Mouse (Mus musculus): ENCODE data around the gene Robo3.

Gene Robo3

DNA sequence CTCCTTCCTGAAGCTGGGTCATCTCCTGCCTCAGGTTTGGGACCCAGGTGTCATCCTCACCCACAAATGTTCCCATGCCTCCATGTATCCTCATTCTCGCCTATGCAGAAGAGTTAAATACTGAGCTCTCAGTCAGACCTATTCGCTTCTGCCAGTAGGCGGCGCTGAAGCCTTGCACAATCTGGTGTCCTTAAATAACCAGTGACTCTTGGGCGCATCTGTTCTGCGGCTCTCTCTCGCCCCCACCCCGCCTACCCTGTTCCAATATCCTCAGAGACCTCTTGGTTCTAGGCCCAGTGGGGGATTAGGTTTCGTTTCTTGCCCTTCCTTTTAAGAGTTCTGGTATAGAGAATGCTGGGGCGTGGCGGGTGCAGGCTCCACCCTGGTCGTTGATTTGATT is 2.5 kb downstream of the Robo3 start:
- DNase-seq (ENCODE audit: low read depth, low spot score): peak; percentile 72

DNA sequence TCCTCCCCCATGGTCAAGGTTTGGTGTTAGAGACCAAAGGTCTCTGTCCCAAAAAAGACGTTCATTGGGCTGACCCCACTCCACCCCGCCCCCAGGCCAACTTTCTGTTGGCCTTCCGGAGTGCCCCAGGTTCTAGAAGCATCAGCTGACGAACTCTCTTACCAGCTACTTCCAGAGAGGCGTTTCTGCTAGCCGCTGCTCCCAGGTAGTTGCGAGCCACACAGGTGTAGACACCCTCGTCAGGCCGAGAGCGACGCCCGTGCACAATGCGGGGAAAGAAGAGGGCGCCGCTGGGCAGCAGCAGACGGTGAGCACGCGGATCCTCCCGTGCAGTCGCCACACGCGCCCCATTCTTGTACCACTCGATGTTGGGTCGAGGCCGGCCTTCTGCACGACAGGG is 3.7 kb downstream of the Robo3 start:
- no peak for DNase-seq (ENCODE audit: low read depth, low spot score)

DNA sequence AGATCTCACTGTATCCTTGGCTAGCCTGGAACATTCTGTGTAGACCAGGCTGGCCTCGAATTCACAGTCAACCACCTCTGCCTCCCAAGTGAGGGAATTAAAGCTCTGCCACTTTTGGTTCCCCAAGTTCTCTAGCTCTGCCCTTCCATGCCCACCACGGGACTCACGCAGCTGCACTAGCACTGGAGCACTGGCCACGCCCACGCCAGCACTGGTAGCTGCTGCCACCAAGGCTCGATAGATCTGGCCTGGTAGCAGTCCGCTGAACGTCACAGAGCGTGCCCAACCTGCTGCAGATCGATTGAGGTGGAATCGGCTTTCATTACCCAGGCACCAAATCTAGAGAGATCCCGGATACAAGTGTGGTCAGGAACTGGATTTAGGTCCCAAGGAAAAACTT is 11.8 kb downstream of the Robo3 start:
- peak; percentile 33 for DNase-seq (ENCODE audit: low read depth, low spot score)

DNA sequence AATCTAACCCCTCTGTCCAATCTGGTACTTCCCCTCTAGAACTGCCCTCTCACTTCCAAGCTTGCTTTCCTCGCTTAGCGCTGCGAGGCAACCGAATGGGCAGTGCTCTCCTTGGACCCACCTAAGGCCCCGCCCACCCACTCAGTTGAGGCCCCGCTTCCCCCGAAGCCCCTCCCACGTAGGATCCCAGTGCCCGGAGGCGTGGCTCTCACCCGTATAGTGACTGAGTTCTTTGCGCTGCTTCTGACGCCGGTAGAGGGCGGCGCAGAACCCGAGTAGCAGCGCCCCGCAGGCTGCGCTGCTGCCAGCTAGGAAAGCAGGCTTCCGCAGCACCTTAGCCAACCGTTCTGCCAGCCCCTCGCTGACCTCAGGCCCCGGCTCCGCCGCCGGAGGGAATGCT is 12.4 kb downstream of the Robo3 start:
- peak; percentile 83 for DNase-seq (ENCODE audit: low read depth, low spot score)

DNA sequence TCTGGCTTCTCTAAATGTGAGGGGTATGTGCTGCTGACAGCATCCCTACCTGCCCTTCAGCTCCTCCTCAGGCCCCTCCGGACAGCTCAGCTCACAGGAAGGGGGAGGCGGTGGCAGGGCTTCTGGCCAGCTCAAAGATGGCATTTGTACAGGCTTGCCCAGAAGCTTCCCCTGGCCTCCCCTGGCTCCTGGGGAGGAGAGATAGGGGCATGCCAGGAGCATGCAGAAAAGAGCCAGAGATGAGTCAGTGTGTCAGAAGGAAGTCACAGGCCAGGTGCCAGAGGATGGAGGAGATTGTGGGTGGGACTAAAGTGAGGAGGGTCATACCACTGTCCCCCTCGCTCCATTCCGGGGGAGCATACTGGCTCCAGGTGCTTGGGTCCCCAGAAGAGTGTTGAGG is 14.3 kb downstream of the Robo3 start:
- no peak for DNase-seq (ENCODE audit: low read depth, low spot score)

DNA sequence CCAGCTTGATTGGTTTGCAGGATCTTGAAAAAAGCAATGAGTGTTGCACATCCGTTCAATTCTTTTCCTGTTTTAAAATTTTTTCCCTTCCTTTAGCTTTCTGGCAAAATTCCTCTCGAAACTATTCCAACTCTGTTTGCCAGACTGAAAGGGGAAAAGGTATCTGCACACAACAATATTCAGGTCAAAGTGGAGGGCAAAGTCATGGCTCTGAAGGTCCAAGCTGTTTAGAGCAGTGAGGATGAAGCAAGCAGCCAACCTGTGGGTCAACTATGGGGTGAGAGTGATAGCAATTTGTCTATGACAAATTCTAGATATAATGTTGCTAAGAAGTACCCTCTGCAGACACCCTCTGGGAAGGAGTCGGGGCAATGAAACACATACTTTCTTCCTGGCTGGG is 18.4 kb downstream of the Robo3 start:
- DNase-seq (ENCODE audit: low read depth, low spot score): no peak

DNA sequence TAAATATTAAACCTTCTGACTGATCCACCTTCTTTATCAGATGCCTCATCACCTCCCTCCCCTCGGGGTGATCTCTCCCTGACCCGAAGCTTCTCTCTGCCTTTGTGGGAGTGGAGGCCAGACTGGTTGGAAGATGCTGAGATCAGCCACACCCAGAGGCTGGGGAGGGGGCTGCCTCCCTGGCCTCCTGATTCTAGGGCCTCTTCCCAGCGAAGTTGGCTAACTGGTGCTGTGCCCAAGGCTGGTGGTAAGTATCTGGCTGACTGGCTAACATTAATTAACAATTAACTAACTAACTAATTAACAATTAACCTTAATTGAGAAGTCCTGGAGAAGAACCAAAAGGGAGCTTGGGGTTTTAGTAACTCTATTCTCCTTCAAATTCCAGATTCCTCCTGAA is 20.1 kb downstream of the Robo3 start:
- DNase-seq (ENCODE audit: low read depth, low spot score): no peak

DNA sequence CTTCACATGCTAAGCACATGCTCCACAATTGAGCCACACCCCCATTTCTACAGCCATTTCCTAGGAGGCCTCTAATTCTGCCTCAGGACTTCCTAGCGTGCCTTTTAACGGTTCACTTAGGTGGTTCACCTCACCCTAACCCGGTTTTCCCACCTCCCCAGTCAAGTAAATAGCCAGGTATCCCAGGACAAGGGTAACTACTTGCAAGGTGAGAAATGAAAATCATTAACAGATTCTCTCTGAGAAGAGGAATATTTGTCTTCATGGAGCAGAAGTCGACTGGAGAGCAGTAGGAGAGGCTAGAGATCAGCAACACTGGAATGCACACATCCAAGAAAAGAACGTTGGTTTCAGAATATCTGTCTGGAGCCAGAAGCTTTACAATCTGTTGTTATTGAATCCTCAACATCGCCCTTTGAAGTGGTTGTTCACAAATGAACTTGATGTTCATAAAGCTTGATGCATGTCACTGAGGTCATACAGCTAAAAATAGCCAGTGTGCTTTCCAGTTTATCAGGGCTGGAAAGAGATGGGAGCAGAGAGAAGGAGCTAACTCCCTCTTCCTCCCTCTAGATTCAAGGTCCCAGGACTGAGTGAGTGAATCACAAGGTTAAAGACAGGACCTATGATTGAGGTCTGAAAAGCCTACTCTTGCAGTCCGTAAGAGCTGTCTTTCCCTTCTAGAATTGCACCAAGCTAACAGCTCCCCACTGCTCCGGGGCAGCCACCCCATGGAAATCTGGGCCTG is 23.2 kb downstream of the Robo3 start:
- DNase-seq (ENCODE audit: low read depth, low spot score): no peak

DNA sequence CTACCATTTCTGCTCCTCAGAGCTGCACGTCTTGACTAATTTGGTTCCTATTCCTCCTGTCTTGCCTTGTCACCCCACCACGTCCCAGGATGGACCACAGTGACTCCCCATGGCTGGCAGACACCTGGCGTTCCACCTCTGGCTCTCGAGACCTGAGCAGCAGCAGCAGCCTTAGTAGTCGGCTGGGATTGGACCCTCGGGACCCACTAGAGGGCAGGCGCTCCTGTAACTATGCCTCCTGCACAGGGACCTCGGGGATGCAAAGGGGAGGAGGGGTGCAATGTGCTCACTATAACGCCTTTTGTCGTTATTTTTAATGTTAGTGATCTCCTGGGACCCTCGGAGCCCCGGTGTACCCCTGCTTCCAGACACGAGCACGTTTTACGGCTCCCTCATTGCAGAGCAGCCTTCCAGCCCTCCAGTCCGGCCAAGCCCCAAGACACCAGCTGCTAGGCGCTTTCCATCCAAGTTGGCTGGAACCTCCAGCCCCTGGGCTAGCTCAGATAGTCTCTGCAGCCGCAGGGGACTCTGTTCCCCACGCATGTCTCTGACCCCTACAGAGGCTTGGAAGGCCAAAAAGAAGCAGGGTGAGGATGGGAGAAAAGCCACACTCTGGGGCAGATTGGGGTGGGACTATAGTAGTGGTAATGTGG is 25.1 kb downstream of the Robo3 start:
- no peak for DNase-seq (ENCODE audit: low read depth, low spot score)

DNA sequence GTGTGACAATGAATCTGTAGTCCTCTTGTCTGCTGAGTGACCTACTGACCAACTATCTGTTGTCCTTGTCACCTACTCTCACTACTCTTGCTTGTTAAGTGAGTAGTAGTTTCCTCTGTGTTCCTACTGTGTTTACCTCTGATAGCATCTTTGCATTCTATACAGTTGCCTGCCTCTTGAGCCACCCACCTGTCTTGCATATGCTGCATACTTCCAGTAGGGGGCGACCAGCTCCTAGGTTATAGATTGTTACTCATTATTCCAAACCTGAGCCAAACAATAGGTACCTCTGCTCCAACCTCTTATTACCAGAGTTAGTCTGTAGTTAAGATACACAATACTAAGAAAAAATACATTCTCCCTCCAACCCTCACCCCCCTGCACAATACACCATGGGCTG is 26.7 kb downstream of the Robo3 start:
- DNase-seq (ENCODE audit: low read depth, low spot score): peak; percentile 40

DNA sequence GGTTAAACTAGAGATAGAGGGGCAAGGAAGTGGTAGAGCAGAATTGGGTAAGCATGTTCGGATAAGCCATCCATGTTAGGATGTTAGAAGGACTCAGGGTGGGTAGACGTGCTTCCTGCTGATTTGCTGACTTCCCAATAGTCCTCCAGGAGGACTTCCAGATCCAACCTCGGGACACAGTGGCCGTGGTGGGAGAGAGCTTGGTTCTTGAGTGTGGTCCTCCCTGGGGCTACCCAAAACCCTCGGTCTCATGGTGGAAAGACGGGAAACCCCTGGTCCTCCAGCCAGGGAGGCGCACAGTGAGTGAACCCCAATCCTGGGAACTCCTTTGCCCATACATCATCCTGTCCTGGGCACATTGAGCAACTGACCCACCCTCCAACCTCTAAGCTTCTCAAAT is 30.0 kb downstream of the Robo3 start:
- no peak for DNase-seq (ENCODE audit: low read depth, low spot score)

DNA sequence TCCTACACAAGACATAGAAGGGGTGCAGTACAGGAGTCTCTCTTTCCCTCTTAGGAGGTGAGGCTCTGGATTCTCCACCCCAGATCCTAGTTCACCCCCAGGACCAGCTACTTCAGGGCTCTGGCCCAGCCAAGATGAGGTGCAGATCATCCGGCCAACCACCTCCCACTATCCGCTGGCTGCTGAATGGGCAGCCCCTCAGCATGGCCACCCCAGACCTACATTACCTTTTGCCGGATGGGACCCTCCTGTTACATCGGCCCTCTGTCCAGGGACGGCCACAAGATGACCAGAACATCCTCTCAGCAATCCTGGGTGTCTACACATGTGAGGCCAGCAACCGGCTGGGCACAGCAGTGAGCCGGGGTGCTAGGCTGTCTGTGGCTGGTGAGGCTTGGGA is 30.5 kb downstream of the Robo3 start:
- no peak for DNase-seq (ENCODE audit: low read depth, low spot score)

DNA sequence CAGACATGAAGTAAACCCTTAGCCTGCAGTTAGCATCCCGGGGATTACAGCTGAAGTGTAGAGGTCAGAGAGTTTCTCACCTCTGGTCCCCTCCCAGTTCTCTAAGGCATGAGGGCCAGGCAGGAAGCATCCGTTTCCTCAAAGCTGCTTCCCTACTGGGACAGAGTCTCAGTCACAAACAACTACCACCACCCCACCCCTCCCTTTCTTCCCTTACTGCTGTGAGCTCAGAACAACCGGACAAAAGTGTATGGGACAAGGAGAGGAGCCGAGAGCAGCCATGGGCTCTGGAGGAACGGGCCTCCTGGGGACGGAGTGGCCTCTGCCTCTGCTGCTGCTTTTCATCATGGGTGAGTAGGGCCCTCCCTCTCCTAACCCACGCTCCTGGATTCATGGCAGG is 31.2 kb downstream of the Robo3 start, which contains the start of gene Robo4:
Robo4 (plus strand) TSS at position 96 of the 400 bp plus-strand sequence.
- DNase-seq (ENCODE audit: low read depth, low spot score): no peak

DNA sequence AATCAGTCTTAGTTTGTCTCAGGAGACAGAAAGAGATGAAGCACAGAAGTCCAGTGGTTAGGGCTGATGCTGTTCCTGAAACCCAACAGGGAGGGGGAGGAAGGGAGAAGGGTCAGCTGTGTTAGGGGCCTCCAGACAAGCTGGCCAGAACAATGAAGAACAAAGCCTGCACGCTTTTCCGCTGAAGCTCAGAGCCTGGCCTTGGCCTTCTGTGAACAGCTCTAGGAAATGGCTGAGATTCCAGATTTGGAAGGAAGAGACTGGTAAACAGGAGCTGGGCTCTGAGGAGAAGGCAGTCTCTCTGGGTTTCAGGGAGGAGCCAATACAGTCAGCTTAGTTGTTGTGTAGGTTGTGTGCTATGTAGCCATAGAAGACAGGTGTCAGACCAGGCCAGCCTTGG is 32.5 kb downstream of the Robo3 start:
- no peak for DNase-seq (ENCODE audit: low read depth, low spot score)

DNA sequence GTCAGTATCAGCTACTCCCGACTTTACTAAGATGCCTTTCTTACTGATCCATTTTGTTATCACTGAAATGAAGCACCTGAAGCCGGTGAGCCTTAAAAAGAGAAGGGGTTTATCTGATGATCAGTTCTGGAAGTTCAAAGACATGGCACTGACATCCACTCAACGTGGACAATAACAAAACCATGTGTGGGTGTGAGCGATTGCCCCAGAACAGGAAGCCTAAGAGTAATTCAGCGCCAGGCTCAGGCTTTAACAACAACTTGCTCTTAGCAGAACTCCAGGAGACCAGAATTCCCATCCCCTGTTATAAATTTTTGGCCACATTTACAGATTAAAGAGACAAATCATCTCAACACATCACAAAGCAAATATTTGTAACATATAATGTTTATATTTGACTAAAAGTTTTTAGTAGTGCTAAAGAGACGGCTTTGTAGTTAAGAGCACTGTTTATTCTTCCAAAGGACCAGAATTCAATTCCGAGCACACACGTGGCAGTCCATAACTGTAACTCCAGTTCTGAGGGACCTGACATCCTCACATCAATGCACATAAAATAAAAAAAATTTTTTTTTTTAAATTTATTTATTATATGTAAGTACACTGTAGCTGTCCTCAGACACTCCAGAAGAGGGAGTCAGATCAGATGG is 39.4 kb downstream of the Robo3 start:
- no peak for DNase-seq (ENCODE audit: low read depth, low spot score)

DNA sequence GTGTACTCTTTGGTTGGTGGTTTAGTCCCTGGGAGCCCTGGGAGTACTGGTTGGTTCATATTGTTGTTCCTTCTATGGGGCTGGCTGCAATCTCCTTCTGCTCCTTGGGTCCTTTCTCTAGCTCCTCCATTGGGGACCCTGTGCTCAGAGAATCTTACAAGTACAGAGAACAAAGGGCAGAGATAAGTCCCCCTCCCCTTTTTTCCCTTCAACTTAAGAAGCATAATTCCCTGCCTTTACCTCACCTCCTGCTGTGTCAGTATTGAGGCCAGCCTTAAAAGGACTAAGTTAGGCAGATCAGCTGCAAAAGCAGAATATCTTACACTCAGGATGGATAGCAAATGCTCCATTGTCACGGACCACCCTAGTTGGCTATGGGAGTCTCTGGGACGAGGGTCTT is 41.0 kb downstream of the Robo3 start:
- no peak for DNase-seq (ENCODE audit: low read depth, low spot score)

DNA sequence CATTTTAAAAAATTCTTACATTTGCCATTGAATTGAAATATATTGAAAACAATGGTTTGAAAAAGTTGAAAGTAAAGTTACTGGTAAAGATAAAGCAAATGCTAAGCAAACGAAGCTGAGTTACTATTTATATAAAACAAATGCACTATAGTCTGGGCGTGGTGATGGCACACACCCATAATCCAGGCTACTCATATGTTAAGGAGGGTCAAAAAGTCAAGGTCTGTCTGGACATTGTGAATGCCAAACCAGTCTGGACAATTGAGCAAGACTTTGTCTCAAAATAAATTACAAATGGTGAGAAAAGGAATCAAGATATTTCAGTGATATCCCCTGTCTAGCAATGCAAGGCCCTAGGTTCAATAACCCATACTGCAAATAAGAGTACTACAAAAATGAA is 42.2 kb downstream of the Robo3 start:
- no peak for DNase-seq (ENCODE audit: low read depth, low spot score)

DNA sequence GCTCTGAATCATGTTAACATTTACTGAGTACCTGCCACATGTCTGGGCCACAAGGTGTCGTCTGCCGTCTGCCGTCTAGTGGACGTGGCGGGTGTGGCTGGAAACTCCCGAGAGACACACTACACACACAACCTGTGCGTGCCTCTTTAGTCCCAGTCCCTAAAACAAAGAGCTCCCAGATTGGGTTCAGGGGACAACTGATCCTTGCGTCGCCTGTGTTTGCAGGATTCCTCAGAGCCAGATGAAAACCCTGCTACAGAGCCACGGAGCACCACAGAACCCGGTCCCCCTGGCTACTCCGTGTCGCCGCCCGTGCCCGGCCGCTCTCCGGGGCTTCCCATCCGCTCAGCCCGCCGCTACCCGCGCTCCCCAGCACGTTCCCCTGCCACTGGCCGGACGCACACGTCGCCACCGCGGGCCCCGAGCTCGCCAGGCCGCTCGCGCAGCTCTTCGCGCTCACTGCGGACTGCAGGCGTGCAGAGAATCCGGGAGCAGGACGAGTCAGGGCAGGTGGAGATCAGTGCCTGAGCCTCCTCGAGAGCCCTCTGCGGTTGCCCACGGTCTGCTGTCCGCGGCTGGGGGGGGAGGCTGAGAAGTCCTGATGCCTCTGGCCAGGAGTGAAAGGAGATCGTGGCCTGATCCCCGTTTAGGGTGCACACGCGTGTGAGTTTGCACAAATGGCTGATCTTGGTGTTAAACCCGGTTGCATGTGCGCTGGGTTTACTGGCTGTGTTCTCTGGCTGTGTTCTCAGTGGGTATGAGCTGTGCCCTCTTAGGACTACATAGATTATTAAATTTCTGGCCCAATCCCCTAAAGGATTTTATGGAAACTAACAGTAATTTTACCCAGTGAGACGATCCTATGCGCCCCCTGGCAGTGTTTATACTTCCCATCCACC is 48.5 kb downstream of the Robo3 start:
- DNase-seq (ENCODE audit: low read depth, low spot score): no peak

DNA sequence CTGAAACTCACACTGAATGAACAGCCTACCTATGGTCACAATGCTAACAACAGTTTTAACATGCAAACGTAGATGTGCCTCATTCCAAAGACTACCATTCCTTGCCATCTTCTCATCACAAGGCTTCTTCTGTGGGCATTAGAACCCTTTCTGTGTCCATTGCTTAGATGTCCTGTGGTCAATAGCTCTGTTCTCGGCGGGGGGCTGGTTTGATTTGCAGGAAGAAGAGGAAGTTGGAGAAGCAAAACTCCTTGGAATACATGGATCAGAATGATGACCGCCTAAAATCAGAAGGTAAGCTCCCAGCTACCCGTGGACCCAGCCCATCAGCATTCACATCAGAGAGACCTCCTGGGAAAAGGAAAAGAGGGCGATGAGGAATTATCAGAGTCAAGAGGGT is 49.9 kb downstream of the Robo3 start:
- DNase-seq (ENCODE audit: low read depth, low spot score): no peak

DNA sequence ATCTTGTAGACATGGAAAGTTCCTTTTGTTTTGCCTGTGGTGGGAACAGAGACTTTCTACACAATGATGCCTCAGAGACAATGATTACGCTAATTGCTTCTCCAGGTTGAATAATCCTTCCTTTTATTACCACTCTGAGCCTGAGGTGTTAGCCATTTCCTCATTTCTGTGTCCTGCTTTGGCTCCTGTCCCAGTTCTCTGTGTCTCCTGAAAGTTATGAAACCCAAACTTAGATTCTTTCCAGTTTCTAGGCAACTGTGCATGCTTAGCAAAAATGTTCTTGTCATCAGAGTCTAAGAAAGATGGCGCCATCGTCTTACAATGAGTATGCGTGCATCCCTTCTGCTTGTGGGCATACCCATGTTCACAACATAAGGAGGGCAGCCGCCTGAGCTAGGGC is 57.3 kb downstream of the Robo3 start:
- DNase-seq (ENCODE audit: low read depth, low spot score): no peak

DNA sequence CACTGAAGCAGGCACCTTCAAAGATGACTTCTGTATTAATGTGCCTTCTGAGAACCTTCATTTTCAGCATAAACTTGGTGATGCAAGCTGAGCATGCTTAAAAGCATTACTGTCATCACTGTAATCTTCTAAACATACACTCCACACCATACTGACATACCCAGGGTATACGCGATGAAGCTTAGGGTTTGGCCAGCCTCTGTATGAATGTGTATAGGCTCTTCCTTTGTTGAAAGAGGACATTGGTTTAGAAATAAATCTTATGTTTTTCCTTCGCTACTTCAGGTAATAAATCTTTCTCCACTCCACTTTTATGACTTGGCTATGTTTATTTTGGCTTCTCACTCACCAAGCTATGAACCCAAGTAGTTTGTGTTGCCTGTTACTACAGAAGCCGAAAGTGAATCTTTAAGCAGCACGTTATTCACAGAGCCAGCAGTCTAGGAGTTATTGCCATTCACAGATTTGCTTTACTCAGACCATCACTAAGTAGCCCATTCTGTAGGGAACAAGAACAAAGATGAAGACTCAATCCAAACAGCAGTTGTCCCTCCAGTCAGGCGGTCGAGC is 61.7 kb downstream of the Robo3 start:
- no peak for DNase-seq (ENCODE audit: low read depth, low spot score)

DNA sequence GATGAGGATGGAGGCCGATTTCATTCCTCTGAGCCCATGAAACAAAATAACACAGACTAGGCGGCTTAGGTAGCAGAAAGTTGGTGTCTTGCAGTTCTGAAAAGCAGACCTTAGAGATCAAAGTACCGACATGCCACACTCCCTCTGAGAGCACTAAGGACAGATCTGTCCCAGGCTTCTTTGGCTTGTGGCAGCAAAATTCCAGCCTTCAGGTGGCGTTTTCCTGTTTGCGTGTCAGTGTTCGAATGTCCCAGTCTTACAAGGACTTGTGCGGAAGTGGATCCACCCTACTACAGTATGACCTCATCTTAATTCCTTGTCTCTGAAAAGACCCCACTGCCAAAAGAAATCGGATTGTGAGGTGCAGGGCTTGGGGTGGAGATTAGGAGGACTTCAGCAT is 64.2 kb downstream of the Robo3 start:
- DNase-seq (ENCODE audit: low read depth, low spot score): no peak

Measured in CD4-positive helper T cell, adult 2 months (primary cell).